Mouse (Mus musculus): ENCODE measurements around the gene Prkch.

GRCm38 (mm10) chr12:73605174-73605573, 20.6 kb downstream of the Prkch start:
- TF ChIP-seq POLR2A (IDR thresholded peaks at IDR 0.05; ENCODE audit: low read depth, low read length) (no peak), CTCF (IDR thresholded peaks at IDR 0.05; ENCODE audit: extremely low read depth, insufficient read depth, insufficient read length, insufficient replicate concordance) (no peak)

Data from spleen, adult 2 months (tissue).